Mouse (Mus musculus) thymus, postnatal 36 days (tissue): ENCODE measurements around the gene Gpr119.

Source experiments
- DNase-seq, 2 experiments: peaks; one replicate each; pipeline ENCODE4 v3.0.0; 2022; ENCODE audit warnings: mixed read lengths in 2 of 2

The Gpr119 gene

GRCm38 (mm10) chrX:48674171-48674570 is at the start of gene Gpr119:
Gene Gpr119 (minus strand): TSS chrX:48674478.
- DNase-seq: no peak

DNA sequence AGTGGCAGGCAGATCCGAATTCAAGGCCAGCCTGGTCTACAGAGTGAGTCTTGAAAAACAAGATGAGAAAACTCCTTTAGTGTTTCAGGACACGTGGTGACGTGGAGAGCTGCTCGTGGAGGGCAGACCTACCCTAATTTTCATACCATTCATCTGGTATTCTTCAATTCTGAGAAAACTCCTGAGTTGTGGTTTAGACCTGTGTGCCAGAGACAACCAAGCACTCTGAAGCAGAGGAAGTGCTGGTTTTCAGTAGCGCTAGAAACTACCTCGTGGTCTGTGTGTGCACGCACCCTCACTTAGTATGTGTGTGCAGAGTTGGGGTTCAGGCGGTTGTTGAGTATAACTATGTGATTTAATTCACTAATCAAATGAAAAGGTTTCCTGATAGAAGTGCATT is 38.6 kb upstream of the Gpr119 start:
- DNase-seq: no peak

- no peak for DNase-seq
Observed at GRCm38 (mm10) chrX:48709701-48710100, 35.4 kb upstream of the Gpr119 start.

- DNase-seq: peak; percentile 82 to 90
Observed at GRCm38 (mm10) chrX:48694864-48695371, 20.6 kb upstream of the Gpr119 start, which contains the start of gene Rbmx2. Gene Rbmx2 (plus strand): TSS chrX:48695004.

DNA sequence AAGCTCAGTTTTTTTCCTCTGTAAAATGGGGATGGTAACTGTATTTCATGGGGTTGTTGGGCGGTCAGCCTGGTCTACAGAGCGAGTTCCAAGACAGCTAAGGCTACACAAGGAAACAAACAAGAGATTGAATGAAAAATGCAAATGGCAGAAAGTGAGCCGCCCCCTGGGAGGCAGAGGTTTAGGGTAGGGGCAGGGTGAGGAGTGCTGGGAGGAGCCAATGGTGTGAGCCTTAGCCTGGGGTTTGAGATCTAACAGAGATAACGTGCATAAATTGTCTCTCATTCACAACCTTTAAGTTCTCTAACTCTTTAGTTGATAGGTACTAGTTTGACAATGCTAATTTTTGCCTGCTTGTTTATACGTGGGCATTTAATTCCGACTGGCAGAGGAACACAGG is 20.2 kb upstream of the Gpr119 start:
- DNase-seq: no peak

GRCm38 (mm10) chrX:48683857-48684256 is 9.6 kb upstream of the Gpr119 start:
- DNase-seq: no peak

GRCm38 (mm10) chrX:48683451-48683850 is 9.2 kb upstream of the Gpr119 start:
- DNase-seq: peak; percentile 33 to 34

GRCm38 (mm10) chrX:48671714-48672113 is 2.6 kb downstream of the Gpr119 start:
- no peak for DNase-seq

DNA sequence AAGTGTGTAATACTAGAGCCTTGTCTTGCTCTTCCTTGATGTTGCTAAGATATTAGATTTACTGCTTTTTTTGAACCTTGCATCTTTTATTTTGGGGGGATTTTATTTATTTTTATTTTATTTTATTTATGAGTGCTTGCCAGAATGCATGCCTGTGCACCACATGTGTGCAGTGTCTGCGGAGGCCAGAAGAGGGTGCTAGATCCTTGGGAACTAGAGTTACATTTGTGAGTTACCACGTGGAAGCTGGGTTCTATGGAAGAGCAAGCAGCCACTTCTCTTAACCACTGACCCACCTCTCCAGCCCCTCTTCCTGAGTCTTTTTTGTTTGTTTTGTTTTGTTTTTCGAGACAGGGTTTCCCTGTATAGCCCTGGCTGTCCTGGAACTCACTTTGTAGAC is 4.7 kb downstream of the Gpr119 start:
- DNase-seq: peak; percentile 4 to 9

- no peak for DNase-seq
Observed at GRCm38 (mm10) chrX:48666807-48667206, 7.5 kb downstream of the Gpr119 start.

DNA sequence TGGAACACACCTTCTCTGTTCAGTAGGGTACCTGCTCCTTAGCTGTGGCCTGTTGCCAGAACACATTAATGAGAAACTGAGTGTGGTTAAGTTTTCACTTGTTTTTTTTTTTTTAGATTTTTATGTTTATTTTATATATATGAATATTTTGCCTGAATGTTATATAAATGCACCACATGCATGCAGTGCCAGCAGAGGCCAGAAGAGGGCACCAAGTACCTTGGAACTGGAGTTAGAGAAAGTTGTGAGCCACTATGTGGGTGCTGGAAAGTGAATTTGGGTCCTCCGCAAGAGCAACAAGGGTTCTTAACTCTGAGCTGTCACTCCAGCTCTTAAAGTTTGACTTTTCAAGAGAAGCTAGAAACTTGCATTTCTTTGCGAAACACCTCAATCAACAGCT is 30.2 kb downstream of the Gpr119 start:
- peak; percentile 20 to 40 for DNase-seq

DNA sequence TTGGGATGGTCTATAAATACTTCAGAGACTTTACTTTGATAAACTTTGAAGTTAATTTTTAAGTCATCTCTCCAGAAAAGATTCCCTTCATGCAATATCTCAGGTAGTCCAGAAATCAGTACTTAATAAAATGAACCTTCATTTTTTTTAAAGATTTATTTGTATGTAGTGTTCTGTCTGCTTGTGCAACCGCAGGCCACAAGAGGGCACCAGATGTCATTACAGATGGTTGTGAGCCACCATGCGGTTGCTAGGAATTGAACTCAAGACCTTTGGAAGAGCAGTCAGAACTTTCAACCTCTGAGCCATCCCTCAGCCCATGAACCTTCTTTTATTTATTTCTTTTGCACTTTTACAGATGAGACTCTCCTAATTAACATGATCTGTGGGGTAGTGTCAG is 37.2 kb downstream of the Gpr119 start:
- DNase-seq: peak; percentile 5 to 9

DNA sequence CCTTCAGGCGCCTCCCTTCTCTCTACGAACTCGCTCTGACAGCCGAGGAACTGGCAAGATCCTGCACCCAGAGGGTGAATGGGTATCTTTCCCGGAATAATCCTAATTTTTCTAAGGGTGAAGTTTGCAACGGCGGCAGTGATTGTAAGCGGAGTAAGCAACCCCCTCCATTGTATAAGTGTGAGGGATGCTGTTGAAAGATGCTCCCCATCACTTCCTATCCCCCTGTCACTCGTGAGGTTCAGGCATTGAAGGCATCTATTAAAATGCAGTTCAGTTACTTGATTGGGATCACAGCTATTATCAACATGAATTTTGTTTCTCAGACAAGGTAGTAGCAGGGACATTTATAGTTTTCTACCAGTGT is 50.2 kb downstream of the Gpr119 start:
- no peak for DNase-seq

- peak; percentile 73 to 78 for DNase-seq
Observed at GRCm38 (mm10) chrX:48623379-48624053, 50.8 kb downstream of the Gpr119 start, which contains the start of gene Slc25a14. Gene Slc25a14 (plus strand): TSS chrX:48623413.

- no peak for DNase-seq
Observed at GRCm38 (mm10) chrX:48623049-48623378, 51.3 kb downstream of the Gpr119 start.
